Mouse (Mus musculus): ENCODE data around the gene Ddhd1.

The Ddhd1 gene

DNA sequence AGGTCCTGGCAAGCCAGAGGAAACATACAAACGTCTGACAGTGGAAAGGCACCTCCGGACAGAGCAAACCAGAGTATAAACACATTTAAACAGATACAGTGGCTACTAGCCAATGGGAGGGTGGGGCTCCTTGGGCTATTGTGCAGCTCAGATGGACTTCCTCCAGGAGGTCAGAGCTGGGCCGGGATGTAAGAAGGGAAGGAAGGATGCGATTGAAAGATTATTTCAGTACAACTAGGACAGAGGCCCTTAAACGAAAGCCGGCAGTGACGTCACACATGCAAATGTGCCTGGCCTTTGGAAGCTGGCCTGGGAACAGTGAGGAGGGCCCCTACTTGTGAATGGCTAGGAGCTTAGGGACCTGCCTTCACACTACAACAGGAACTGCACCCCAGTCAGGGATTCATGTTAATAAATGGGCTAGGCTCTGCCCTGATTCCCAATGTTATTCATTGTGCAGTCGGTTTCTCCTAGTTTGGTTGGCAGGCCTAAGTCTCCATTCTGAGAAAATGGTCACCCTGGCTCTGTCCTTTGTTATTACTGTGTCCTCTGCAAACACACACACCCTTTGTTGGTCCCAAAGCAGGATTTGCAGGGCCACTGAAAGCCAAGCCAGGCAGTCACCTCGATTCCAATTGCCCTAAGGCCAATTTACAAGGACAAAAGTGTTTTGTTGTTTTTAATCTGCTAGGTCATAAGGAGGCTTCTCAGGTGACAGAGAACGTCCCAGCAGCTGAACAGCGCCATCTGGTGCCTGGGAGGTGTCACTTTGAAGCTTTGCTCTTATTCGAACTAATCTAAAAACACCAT, 118.1 kb downstream of the Ddhd1 start:
- TF ChIP-seq POU5F1 (IDR thresholded peaks at IDR 0.05; ENCODE audit: borderline replicate concordance, low read length) (no peak), CTCF (conservative IDR thresholded peaks at IDR 0.05; ENCODE audit: low read length) (peak; percentile 88), NANOG (IDR thresholded peaks at IDR 0.05; ENCODE audit: borderline replicate concordance, low read length) (no peak)
- Histone ChIP-seq H3K9me3 (ENCODE audit: low read length) (no peaks in the 10 kb centered on the region), H3K4me3 (replicated peaks; ENCODE audit: low read length) (peak overlapping the region; percentile 20; the same call in 1 of the 2 replicates), H3K4me1 (replicated peaks; ENCODE audit: low read depth, low read length) (peaks cover 33% of the 10 kb centered on the region), H3K36me3 (ENCODE audit: insufficient read depth, low read length) (no peaks in the 10 kb centered on the region), H3K27me3 (ENCODE audit: insufficient read depth, low read length) (no peaks in the 10 kb centered on the region)

Data from E14TG2a.4 (cell line).